Mouse (Mus musculus): ENCODE measurements around the gene Tnk2. TPM values are rescaled to one million over a fixed set of nuclear protein-coding genes. Genes with fewer than 3 reads are reported as not detected.

Tnk2 gene
- polyA plus RNA-seq, 1 experiment from 2014 or later: 17.7 TPM

GRCm38 (mm10) chr16:32672250-32672649 lies 28.6 kb downstream of the Tnk2 start:
- peaks cover 79% of the 10 kb centered on the region for H3K36me3 ChIP-seq
- no peak for ATAC-seq
- no peak overlapping the region for H3K4me3 ChIP-seq (replicated peaks)
- 91% methylated on average over 7 of the region's 7 CpGs for WGBS
- H3K9ac ChIP-seq (replicated peaks): no peak overlapping the region
- H3K4me1 ChIP-seq (replicated peaks): peaks cover 8% of the 10 kb centered on the region; the same call in 1 of the 2 replicates
- H3K27me3 ChIP-seq: no peaks in the 10 kb centered on the region
- H3K27ac ChIP-seq: no peak overlapping the region
- H3K4me2 ChIP-seq (replicated peaks): no peak overlapping the region
- H3K9me3 ChIP-seq: no peaks in the 10 kb centered on the region

GRCm38 (mm10) chr16:32672861-32673560 lies 29.3 kb downstream of the Tnk2 start:
- H3K4me1 ChIP-seq (replicated peaks): peaks cover 3% of the 10 kb centered on the region; the same call in 1 of the 2 replicates
- H3K27ac ChIP-seq: no peak overlapping the region
- 89% methylated on average over 13 of the region's 13 CpGs for WGBS
- 0 out of 2 replicates have a peak overlapping the region, but pooled peaks have one; percentile 6 for H3K9ac ChIP-seq (replicated peaks)
- ATAC-seq: no peak
- H3K36me3 ChIP-seq: peaks cover 86% of the 10 kb centered on the region
- H3K9me3 ChIP-seq: no peaks in the 10 kb centered on the region
- H3K4me2 ChIP-seq (replicated peaks): no peak overlapping the region
- no peak overlapping the region for H3K4me3 ChIP-seq (replicated peaks)
- no peaks in the 10 kb centered on the region for H3K27me3 ChIP-seq

GRCm38 (mm10) chr16:32674121-32674740 lies 30.6 kb downstream of the Tnk2 start:
- Histone ChIP-seq H3K9me3 (no peaks in the 10 kb centered on the region), H3K4me3 (replicated peaks) (no peak overlapping the region), H3K27ac (no peak overlapping the region), H3K4me1 (replicated peaks) (no peaks in the 10 kb centered on the region; the same call in 1 of the 2 replicates), H3K4me2 (replicated peaks) (no peak overlapping the region), H3K27me3 (no peaks in the 10 kb centered on the region), H3K9ac (replicated peaks) (no peak overlapping the region), H3K36me3 (peaks cover 95% of the 10 kb centered on the region)
- no peak for ATAC-seq
- WGBS: 91% methylated on average over 17 of the region's 17 CpGs

- H3K27ac ChIP-seq: no peak overlapping the region
- ATAC-seq: no peak
- no peak overlapping the region for H3K9ac ChIP-seq (replicated peaks)
- H3K4me2 ChIP-seq (replicated peaks): no peak overlapping the region
- H3K4me1 ChIP-seq (replicated peaks): no peaks in the 10 kb centered on the region; the same call in 1 of the 2 replicates
- H3K36me3 ChIP-seq: peaks cover 91% of the 10 kb centered on the region
- no peak overlapping the region for H3K4me3 ChIP-seq (replicated peaks)
- no peaks in the 10 kb centered on the region for H3K27me3 ChIP-seq
- no peaks in the 10 kb centered on the region for H3K9me3 ChIP-seq
- WGBS: 86% methylated on average over 10 of the region's 10 CpGs
Measured at GRCm38 (mm10) chr16:32677040-32677700, 33.5 kb downstream of the Tnk2 start.

GRCm38 (mm10) chr16:32677903-32678302 lies 34.2 kb downstream of the Tnk2 start:
- H3K9me3 ChIP-seq: no peaks in the 10 kb centered on the region
- no peak for ATAC-seq

GRCm38 (mm10) chr16:32678812-32679211 lies 35.1 kb downstream of the Tnk2 start:
- no peak for ATAC-seq
- Histone ChIP-seq H3K27me3 (no peaks in the 10 kb centered on the region), H3K9ac (replicated peaks) (no peak overlapping the region), H3K4me3 (replicated peaks) (no peak overlapping the region), H3K36me3 (peaks cover 85% of the 10 kb centered on the region), H3K4me2 (replicated peaks) (no peak overlapping the region), H3K9me3 (no peaks in the 10 kb centered on the region), H3K4me1 (replicated peaks) (no peaks in the 10 kb centered on the region; the same call in 1 of the 2 replicates), H3K27ac (no peak overlapping the region)
- WGBS: 89% methylated on average over 14 of the region's 14 CpGs

More at GRCm38 (mm10) chr16:32677903-32678302, 34.2 kb downstream of the Tnk2 start:
- Histone ChIP-seq H3K4me1 (replicated peaks) (no peaks in the 10 kb centered on the region; the same call in 1 of the 2 replicates), H3K4me3 (replicated peaks) (no peak overlapping the region), H3K27me3 (no peaks in the 10 kb centered on the region), H3K36me3 (peaks cover 89% of the 10 kb centered on the region), H3K4me2 (replicated peaks) (no peak overlapping the region), H3K9ac (replicated peaks) (no peak overlapping the region), H3K27ac (no peak overlapping the region)
- 74% methylated on average over 14 of the region's 14 CpGs for WGBS

- Histone ChIP-seq H3K27ac (no peak overlapping the region), H3K36me3 (peaks cover 73% of the 10 kb centered on the region), H3K4me1 (replicated peaks) (no peaks in the 10 kb centered on the region; the same call in 1 of the 2 replicates), H3K4me2 (replicated peaks) (no peak overlapping the region), H3K9me3 (no peaks in the 10 kb centered on the region), H3K27me3 (no peaks in the 10 kb centered on the region), H3K9ac (replicated peaks) (no peak overlapping the region), H3K4me3 (replicated peaks) (no peak overlapping the region)
- 94% methylated on average over 16 of the region's 16 CpGs for WGBS
- ATAC-seq: no peak
Measured at GRCm38 (mm10) chr16:32679976-32680375, 36.3 kb downstream of the Tnk2 start.

GRCm38 (mm10) chr16:32680806-32681205 lies 37.1 kb downstream of the Tnk2 start:
- H3K36me3 ChIP-seq: peaks cover 65% of the 10 kb centered on the region
- WGBS: 89% methylated on average over 6 of the region's 6 CpGs
- ATAC-seq: no peak
- H3K4me3 ChIP-seq (replicated peaks): no peak overlapping the region
- no peak overlapping the region for H3K9ac ChIP-seq (replicated peaks)
- no peaks in the 10 kb centered on the region for H3K27me3 ChIP-seq
- no peaks in the 10 kb centered on the region for H3K9me3 ChIP-seq
- no peak overlapping the region for H3K27ac ChIP-seq
- no peak overlapping the region for H3K4me2 ChIP-seq (replicated peaks)
- no peaks in the 10 kb centered on the region; the same call in 1 of the 2 replicates for H3K4me1 ChIP-seq (replicated peaks)

- ATAC-seq: peak; percentile 26; the same call in 1 of the 2 replicates
- Histone ChIP-seq H3K4me3 (replicated peaks) (no peak overlapping the region), H3K4me1 (replicated peaks) (no peaks in the 10 kb centered on the region; the same call in 1 of the 2 replicates), H3K27ac (no peak overlapping the region), H3K4me2 (replicated peaks) (no peak overlapping the region), H3K9me3 (no peaks in the 10 kb centered on the region), H3K9ac (replicated peaks) (no peak overlapping the region), H3K27me3 (no peaks in the 10 kb centered on the region), H3K36me3 (peaks cover 51% of the 10 kb centered on the region)
- WGBS: 32% methylated on average over 5 of the region's 5 CpGs
Measured at GRCm38 (mm10) chr16:32682194-32682593, 38.5 kb downstream of the Tnk2 start.

GRCm38 (mm10) chr16:32682841-32683240 lies 39.2 kb downstream of the Tnk2 start:
- Histone ChIP-seq H3K9me3 (no peaks in the 10 kb centered on the region), H3K4me1 (replicated peaks) (no peaks in the 10 kb centered on the region), H3K27me3 (no peaks in the 10 kb centered on the region), H3K36me3 (peaks cover 45% of the 10 kb centered on the region), H3K4me2 (replicated peaks) (no peak overlapping the region), H3K27ac (no peak overlapping the region), H3K9ac (replicated peaks) (no peak overlapping the region), H3K4me3 (replicated peaks) (no peak overlapping the region)
- ATAC-seq: 0 out of 2 replicates have a peak, but pooled peaks have one; percentile 2
- 93% methylated on average over 4 of the region's 4 CpGs for WGBS

- WGBS: 61% methylated on average over 5 of the region's 5 CpGs
- no peak overlapping the region for H3K4me2 ChIP-seq (replicated peaks)
- no peak overlapping the region for H3K4me3 ChIP-seq (replicated peaks)
- ATAC-seq: peak; percentile 41; the same call in 1 of the 2 replicates
- H3K4me1 ChIP-seq (replicated peaks): no peaks in the 10 kb centered on the region
- H3K36me3 ChIP-seq: peaks cover 41% of the 10 kb centered on the region
- H3K27ac ChIP-seq: no peak overlapping the region
- no peaks in the 10 kb centered on the region for H3K27me3 ChIP-seq
- H3K9me3 ChIP-seq: no peaks in the 10 kb centered on the region
- H3K9ac ChIP-seq (replicated peaks): no peak overlapping the region
Measured at GRCm38 (mm10) chr16:32683343-32683742, 39.7 kb downstream of the Tnk2 start.

GRCm38 (mm10) chr16:32685405-32685804 lies 41.7 kb downstream of the Tnk2 start:
- Histone ChIP-seq H3K4me3 (replicated peaks) (no peak overlapping the region), H3K4me1 (replicated peaks) (no peaks in the 10 kb centered on the region), H3K9me3 (no peaks in the 10 kb centered on the region), H3K27me3 (no peaks in the 10 kb centered on the region), H3K9ac (replicated peaks) (no peak overlapping the region), H3K27ac (no peak overlapping the region), H3K4me2 (replicated peaks) (no peak overlapping the region), H3K36me3 (peaks cover 20% of the 10 kb centered on the region)
- ATAC-seq: no peak
- 85% methylated on average over 10 of the region's 10 CpGs for WGBS

Data from midbrain, embryonic 13.5 days (tissue).